ENCODE assay signal across 27 mouse cellular contexts in the genomic region with DNA sequence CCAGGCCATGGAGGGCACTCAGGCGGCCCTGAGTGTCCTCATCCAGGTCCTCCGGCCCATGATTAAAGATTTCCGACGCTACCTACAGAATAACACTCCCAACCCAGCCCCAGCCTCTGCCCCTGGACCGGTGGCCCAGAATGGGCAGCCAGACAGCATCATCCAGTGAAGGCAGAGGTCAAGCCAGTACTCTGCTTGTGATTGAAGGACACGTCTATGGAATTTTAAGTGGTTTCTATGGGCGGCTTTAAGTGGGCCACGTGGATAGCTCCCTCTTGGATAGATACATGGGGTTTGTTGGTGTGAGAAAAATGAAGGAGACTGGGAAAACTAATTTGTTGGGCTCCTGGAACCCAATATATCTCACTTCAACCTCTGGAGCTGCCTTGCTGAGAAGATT. TPM values are rescaled to one million over a fixed set of nuclear protein-coding genes. Genes with fewer than 3 reads are reported as not detected.
DNase-seq lines count a peak whose midpoint lies in the region; ATAC-seq and TF ChIP-seq lines count a peak whose summit lies in the region.
"Had no signal": no experiment of that assay in that cellular context is flagged by ENCODE, and none has a peak within 500 bp of the region (broad histone marks: within the 10 kb centered on the region; RNA-seq: fewer than 3 reads in every experiment).

No protein-coding gene starts in this region.

- peaks cover 15% of the 10 kb centered on the region; the same call in 1 of the 2 replicates for H3K36me3 ChIP-seq in heart, embryonic 10.5 days
- H3K36me3 ChIP-seq in lung, embryonic 14.5 days (ENCODE audit: insufficient read depth): 0 out of 2 replicates have a peak, but pooled peaks cover 7% of the 10 kb centered on the region

- peak overlapping the region; percentile 10; the same call in 1 of the 2 replicates for H3K4me2 ChIP-seq in lung, embryonic 14.5 days
- H3K4me2 ChIP-seq: embryonic facial prominence, embryonic 12.5 days; forebrain, embryonic 13.5 days; hindbrain, embryonic 15.5 days; liver, embryonic 11.5 days; midbrain, embryonic 13.5 days had no signal

- H3K27me3 ChIP-seq in heart, embryonic 10.5 days (ENCODE audit: insufficient read depth, poor library complexity, severe bottlenecking): no peaks in the 10 kb centered on the region
- no peaks in the 10 kb centered on the region for H3K27me3 ChIP-seq in lung, embryonic 14.5 days (ENCODE audit: insufficient read depth, low read length)
- H3K27me3 ChIP-seq: embryonic facial prominence, embryonic 12.5 days; forebrain, embryonic 13.5 days; hindbrain, embryonic 15.5 days; megakaryocyte, embryonic 14.5 days; midbrain, embryonic 13.5 days; Patski had no signal

- no peak overlapping the region for H3K4me3 ChIP-seq in heart, embryonic 10.5 days
- H3K4me3 ChIP-seq in lung, embryonic 14.5 days (ENCODE audit: low read depth, low read length): no peak overlapping the region
- H3K4me3 ChIP-seq: embryonic facial prominence, embryonic 12.5 days; forebrain, embryonic 13.5 days; gastrocnemius, adult 2 months; hindbrain, embryonic 15.5 days; megakaryocyte, embryonic 14.5 days; midbrain, embryonic 13.5 days had no signal

- intact Hi-C loops in heart, postnatal 25 days (cut with DNase I): no loop called here

- no peak for DNase-seq in heart, embryonic 10.5 days (ENCODE audit: low spot score)
- DNase-seq in heart, postnatal 25 days (ENCODE audit: low spot score): no peak
- peak; percentile 70 to 71 for DNase-seq in lung, adult 18-20 months
- no peak for DNase-seq in lung, postnatal 14 days
- peak; percentile 17 for DNase-seq in lung, embryonic 14.5 days
- DNase-seq in lung, postnatal 4 days: peak; percentile 39 to 74
- DNase-seq in kidney, adult 9 months: no peak
- no peak for DNase-seq in cerebellum, postnatal 4 days (ENCODE audit: low spot score in 2 of 2)
- DNase-seq: adrenal gland, postnatal 10 days; cerebellum, adult 18-20 months; cerebellum, postnatal 14 days; gastrocnemius, adult 2 months; kidney, adult 8-10 months; kidney, postnatal 14 days; left cerebral cortex, postnatal 4 days; liver, postnatal 0 days; right cerebral cortex, adult 18-20 months; right cerebral cortex, postnatal 4 days had no signal

- no peak for TF ChIP-seq CTCF in lung, embryonic 14.5 days (IDR thresholded peaks at IDR 0.05; ENCODE audit: low read depth)

- peaks cover 46% of the 10 kb centered on the region for H3K4me1 ChIP-seq in heart, embryonic 10.5 days
- H3K4me1 ChIP-seq in lung, embryonic 14.5 days (ENCODE audit: insufficient read depth): peaks cover 12% of the 10 kb centered on the region; the same call in 1 of the 2 replicates

- ATAC-seq in lung, embryonic 14.5 days (ENCODE audit: insufficient read depth): no peak
- ATAC-seq: CD4-positive, CD25-positive, alpha-beta regulatory T cell, adult 4 months; forebrain, embryonic 13.5 days; liver, postnatal 0 days; midbrain, embryonic 13.5 days; Patski had no signal

- peak overlapping the region; percentile 67 for H3K27ac ChIP-seq in heart, embryonic 10.5 days
- H3K27ac ChIP-seq in lung, embryonic 14.5 days (ENCODE audit: low read depth): no peak overlapping the region; the same call in 1 of the 2 replicates
- H3K27ac ChIP-seq: embryonic facial prominence, embryonic 12.5 days; forebrain, embryonic 13.5 days; gastrocnemius, adult 2 months; hindbrain, embryonic 15.5 days; midbrain, embryonic 13.5 days had no signal

- WGBS in heart, embryonic 10.5 days: 62% methylated on average over 8 of the region's 8 CpGs
- WGBS in lung, embryonic 14.5 days: 72% methylated on average over 8 of the region's 8 CpGs

- no peaks in the 10 kb centered on the region for H3K9me3 ChIP-seq in heart, embryonic 10.5 days
- no peaks in the 10 kb centered on the region for H3K9me3 ChIP-seq in lung, embryonic 14.5 days (ENCODE audit: low read depth, low read length)
- H3K9me3 ChIP-seq: embryonic facial prominence, embryonic 12.5 days; forebrain, embryonic 13.5 days; G1E; hindbrain, embryonic 15.5 days; midbrain, embryonic 13.5 days had no signal

- H3K9ac ChIP-seq in lung, embryonic 14.5 days: no peak overlapping the region
- H3K9ac ChIP-seq: embryonic facial prominence, embryonic 12.5 days; forebrain, embryonic 13.5 days; hindbrain, embryonic 15.5 days; liver, postnatal 0 days; midbrain, embryonic 13.5 days had no signal

RNA-seq across cellular contexts. Expression of gene Slc25a25, which starts 3.9 kb away (rescaled TPM):
- 17.0 and 17.3 TPM in 2 replicates for polyA plus RNA-seq in heart, embryonic 10.5 days (2016; fragmentation: Nextera tagmentation; extraction: Ambion mirVana)
- 1 to 10 TPM; 5.6 to 7.5 TPM for total RNA-seq in heart, postnatal 25 days (2021)
- polyA plus RNA-seq in lung, embryonic 14.5 days (2014; fragmentation: Nextera tagmentation; extraction: Ambion mirVana): 16.3 and 19.5 TPM in 2 replicates

RNA-seq across cellular contexts. Expression of gene Naif1, which starts 4.8 kb away (rescaled TPM):
- polyA plus RNA-seq in heart, embryonic 10.5 days (2016; fragmentation: Nextera tagmentation; extraction: Ambion mirVana): 5.4 and 5.5 TPM in 2 replicates
- total RNA-seq in heart, postnatal 25 days (2021): 1 to 10 TPM; 3.4 to 4.2 TPM
- 5.7 and 6.5 TPM in 2 replicates for polyA plus RNA-seq in lung, embryonic 14.5 days (2014; fragmentation: Nextera tagmentation; extraction: Ambion mirVana)

RNA-seq across cellular contexts. Expression of gene Ptges2, which starts 59.4 kb away (rescaled TPM):
- 34.4 and 46.6 TPM in 2 replicates for polyA plus RNA-seq in heart, embryonic 10.5 days (2016; fragmentation: Nextera tagmentation; extraction: Ambion mirVana)
- total RNA-seq in heart, postnatal 25 days (2021): 10 to 100 TPM; 78.1 to 81.2 TPM
- 28.0 and 28.2 TPM in 2 replicates for polyA plus RNA-seq in lung, embryonic 14.5 days (2014; fragmentation: Nextera tagmentation; extraction: Ambion mirVana)

Comparison
In these comparisons a context has a peak if more than half of its experiments do, and no peak if none do; other contexts are left out.
1. DNase-seq: peak in lung, adult 18-20 months (2 of 2), lung, embryonic 14.5 days (single experiment) and lung, postnatal 4 days (2 of 2); none in heart, embryonic 10.5 days (single experiment), heart, postnatal 25 days (single experiment), lung, postnatal 14 days (single experiment), kidney, adult 9 months (single experiment) and cerebellum, postnatal 4 days (0 of 2).